Mouse (Mus musculus): ENCODE measurements around the gene Nrp1.

Nrp1 gene

DNA sequence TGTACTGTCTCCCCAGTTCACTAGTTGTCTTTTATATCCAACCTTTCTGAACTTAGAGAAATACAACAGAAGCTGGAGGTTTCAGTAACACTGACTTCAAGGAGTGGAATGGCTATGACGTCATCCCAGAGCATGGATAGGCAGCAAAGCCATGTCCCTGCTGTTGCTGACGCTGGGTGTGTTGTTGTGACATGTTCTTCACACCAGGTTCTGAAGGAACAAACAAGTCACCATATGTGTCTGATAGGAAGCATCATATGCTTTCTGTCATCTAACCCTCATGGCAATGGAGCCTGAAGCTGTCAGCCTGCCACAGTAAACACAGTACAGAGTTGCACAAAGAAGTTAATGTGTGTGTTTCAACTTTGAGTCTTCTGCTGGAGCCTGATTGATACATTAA is 112.8 kb downstream of the Nrp1 start:
- DNase-seq, result no peak

DNA sequence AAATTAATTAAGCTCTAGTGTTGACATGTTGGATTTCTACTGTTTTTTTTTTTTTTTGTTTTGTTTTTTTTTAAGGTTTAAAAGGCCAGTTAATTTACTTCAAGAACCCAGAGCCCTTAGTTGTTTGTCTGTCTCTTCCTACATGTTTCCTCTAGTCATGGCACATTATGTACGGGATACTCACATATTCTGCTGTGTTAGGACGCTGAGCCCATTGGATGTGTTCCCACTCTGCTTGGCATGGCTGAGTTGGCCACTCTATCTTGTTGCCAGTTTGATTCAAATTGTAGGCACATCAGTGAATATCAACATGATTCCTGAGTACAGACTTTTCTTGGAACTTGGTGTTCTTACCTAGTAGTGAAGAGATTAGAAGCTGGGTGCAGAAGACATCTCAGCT is 114.5 kb downstream of the Nrp1 start:
- DNase-seq, result no peak

DNA sequence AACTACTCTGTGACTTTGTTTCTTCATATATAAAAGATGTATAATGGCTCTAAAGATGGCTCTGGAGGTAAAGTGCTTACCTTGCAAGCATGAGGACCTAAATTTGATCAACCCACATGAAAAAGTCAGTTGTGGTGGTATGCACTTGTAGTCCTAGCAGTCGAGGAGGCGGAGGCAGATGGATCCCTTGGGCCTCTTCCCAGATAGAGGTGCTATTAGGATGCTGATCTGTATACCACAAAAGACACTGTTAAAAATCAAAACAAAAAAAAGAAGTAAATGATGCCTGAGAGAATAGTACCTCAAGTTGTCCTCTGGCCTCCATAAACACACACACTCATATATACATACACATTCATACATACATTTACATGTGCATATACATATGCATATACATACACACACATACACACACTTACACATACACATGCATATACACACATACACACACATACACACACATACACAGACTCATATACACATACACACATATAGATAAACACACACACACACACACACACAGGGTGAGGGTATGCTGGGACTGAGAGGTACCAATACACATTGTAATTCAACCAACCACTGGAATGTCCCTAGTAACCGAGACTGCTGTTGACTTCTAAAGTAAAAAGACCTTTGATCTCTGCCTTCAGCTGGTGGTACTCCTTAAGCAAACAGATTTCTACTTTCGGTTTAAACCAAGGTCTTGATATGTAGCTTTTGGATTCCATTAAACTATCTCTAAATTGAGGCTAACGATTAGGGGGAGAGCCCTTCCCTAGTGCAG is 115.2 kb downstream of the Nrp1 start:
- no peak for DNase-seq

GRCm38 (mm10) chr8:128474614-128475013 is 116.2 kb downstream of the Nrp1 start:
- no peak for DNase-seq

GRCm38 (mm10) chr8:128476206-128476605 is 117.8 kb downstream of the Nrp1 start:
- DNase-seq, result no peak

DNA sequence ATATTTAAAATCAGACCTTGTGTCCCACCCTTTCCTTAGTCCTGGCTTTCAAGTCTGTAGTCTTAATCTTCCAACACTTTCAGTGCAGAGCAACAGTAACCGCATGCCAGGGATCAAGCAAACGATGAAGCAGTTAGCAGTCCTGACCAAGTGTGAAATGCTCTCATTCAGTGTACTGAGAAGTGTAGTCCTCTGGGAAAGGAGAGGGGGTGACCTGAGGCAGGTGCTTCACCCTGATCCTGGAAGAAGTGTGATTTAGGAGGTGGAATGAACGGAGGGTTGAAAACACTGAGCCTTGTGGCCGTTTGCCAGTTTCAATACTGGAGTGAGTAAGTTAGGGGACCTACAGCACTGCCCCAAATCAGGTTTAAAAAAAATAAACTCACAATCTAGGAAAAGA is 119.6 kb downstream of the Nrp1 start:
- no peak for DNase-seq

DNA sequence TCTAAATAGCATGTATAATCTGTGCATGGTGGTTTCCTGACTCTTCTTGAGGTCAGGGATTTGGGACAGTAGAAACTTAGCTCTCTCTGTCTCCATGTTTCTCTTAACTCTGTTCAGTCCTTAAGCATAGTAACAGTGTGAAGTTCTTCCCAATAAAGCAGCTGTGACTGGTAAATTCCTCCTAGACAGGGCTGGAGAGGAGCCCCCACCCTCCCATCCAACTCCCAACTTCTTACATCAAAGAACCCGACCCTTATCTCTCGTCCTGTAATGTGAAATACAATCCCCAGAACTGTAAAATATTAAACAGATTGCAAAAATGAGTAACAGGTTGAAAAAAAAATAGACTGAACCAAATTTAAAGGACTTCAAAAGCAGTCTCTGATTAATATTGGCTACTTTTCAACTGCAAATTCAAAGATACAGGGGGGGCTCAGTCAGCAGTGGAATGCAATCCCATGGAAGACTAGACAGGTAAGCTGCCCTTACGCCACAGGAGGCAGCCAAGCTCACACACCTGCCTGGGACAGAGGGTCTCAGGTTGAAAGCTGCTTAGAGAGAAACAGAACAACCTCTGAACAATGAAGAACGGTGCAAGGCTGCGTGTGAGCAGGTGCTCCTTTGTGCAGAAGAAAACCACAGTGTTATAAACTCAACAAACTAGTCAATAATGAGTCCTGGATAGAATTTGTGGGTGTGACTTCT is 121.1 kb downstream of the Nrp1 start:
- DNase-seq, result no peak

GRCm38 (mm10) chr8:128480896-128481665 is 122.7 kb downstream of the Nrp1 start:
- DNase-seq, result no peak

GRCm38 (mm10) chr8:128483344-128483743 is 124.9 kb downstream of the Nrp1 start:
- DNase-seq, result no peak

- no peak for DNase-seq
Observed at GRCm38 (mm10) chr8:128484720-128485124, 126.3 kb downstream of the Nrp1 start.

- DNase-seq, result no peak
Observed at GRCm38 (mm10) chr8:128486043-128486442, 127.6 kb downstream of the Nrp1 start.

- peak in 1 of 2 experiments; percentile 4 for DNase-seq
Observed at GRCm38 (mm10) chr8:128487966-128488931, 129.8 kb downstream of the Nrp1 start.

DNA sequence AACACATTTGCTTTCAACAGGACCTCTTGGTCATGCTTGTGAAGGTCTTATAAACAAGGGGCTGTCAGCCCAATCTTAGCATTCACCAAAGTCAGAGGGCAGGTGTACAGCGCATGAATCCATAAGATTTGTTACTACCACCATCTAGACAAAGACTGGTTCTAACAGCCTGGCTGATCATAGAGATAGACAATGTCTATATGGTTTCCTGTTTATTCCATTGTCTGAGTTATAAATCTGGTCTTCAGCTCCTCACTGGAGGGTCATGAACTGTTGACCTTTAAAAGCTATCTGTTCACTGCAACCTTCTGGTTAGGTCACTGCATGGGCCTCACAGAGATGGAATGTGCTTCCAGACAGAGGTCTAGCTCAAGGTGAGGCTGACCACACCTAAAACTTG is 130.9 kb downstream of the Nrp1 start:
- DNase-seq, result no peak

GRCm38 (mm10) chr8:128491126-128492067 is 133.0 kb downstream of the Nrp1 start:
- DNase-seq, result peak in 1 of 2 experiments; percentile 17

DNA sequence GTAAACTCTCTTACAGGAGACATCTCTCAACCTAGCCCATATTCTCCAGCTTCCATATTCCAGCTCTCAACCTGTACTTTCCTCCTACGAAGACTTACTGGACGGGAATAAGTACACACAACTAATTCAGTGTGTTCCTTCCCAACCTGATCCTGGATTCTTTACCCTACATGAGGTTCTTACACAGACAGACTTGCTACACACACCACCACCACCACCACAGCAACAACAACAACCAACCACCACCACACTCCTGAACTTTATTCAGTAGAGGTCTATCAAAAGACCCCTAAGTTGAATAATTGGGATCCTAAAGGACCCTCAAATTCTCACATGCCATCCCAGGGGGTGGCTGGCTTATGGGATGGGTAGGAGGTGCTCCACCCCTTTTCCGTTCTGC is 135.4 kb downstream of the Nrp1 start:
- DNase-seq, result no peak

DNA sequence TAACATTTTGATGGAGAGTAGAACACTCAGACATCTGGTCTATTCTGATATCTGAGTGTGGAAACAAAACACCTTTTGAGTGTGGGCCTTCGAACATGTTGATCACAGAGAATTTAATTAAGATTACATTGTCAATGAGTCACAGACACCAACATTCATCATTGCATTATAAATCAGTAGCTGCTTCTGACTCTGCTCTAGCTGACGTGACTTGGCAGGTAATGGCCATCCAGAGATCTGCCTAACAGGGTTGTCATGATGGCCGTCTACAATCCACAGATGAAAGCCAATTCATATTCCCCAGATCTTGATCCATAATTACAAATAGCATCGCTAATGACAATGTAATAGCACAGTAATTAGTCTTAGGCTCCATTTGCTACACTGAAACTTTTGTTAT is 140.4 kb downstream of the Nrp1 start:
- no peak for DNase-seq

DNA sequence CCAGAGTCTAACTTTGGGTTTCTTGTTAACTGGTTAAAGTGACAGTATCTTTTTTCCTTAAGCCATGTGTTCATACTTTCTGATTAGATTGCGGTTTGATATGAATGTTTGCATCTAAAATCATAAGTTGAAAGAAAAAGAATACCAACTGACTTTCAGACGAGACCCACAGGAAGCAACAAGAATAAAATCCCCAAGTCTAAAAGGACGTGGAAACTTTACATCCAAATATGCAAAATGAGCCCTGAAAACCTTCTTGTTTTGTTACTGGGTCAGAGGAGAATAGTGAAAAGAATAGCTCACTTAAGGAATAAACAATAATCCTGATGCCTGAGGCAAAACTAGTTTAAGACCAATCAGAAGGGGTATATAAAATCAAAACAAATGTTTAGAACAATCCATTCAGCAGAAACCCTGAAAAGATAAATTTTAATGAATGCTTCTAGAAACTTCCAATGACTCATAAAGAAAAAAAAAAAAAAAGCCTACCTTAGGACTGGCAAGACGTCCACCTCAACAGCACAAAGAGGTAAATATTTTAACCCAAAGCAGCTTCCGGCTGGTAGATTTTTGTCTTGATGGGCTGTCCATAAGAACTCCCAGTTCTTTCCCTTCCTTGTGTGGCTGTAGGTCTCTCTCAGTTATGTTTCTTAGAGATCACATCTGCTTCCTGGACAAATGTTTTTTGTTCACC is 145.9 kb downstream of the Nrp1 start:
- DNase-seq, result no peak

DNA sequence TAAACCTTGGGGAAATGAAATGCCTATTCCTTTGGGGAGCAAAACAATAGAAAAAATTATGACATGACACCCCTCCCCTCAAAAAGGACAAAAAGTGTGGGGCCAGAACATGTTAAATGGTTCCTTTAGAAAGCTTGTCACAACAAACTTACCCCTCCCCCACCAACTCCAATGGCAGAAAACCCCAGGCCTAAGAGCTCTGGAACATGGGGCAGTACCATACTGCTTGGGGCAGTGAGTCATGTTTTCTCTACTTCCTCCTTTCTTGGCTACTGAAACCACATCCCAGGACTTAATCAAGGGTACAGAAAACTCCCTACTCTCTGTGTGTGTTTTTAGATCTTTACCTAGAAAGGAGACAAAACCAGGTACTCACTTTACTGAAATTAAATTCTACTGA is 147.5 kb downstream of the Nrp1 start:
- DNase-seq, result no peak

GRCm38 (mm10) chr8:128508723-128509122 is 150.3 kb downstream of the Nrp1 start:
- DNase-seq, result no peak

- no peak for DNase-seq
Observed at GRCm38 (mm10) chr8:128511021-128511420, 152.6 kb downstream of the Nrp1 start.

DNA sequence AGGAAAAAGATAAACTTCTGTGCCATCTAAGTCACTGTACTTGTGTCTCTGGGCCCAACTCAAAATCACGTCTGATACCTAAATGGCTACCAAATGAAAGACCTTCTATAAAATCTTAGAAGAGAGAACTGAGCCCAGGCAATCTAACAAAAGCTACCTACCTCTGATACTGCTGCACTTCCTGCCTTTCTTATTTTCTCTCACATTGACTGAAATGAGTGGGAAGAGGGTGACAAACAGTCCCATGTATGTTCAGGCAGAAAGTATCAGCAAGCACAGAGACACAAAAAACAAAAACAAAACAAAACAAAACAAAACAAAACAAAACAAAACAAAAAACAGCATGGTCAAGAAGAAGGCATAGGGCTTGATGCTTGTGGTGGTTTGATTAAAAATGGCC is 153.3 kb downstream of the Nrp1 start:
- no peak for DNase-seq
